Mouse (Mus musculus) lung, adult 18-20 months (tissue): ENCODE measurements at regions not wholly inside any gene's neighbourhood (a gene's known extent, or its start where the extent isn't known, plus 50 kb on each side); places are given as distances from the start of the nearest gene placed in this dataset.
A peak's percentile ranks its signal among the peaks of the same experiment; 100 is the strongest.

ENCODE experiments used
- DNase-seq, 2 experiments: peaks; one replicate each; pipeline ENCODE4 v3.0.0; 2022; ENCODE audit warnings: mixed read lengths in 2 of 2

DNA sequence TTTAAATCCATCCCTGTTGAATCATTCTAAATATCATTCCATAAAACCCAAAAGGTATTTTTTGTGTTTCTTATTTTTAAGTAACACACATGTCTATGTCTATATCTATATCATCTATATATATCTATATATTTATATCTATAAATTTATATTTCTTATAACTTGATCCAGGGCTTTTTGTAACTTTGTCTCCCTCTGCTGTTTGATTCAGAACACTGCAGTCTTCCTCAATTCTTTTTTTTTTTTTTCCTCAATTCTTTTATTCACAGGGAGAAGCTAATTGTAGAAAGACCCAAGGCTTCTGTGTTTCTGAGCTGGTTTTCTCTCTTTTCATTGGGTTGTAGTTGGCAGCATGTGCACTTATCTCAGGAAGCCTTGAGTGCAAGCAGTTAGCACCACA is 124.1 kb upstream of the Igfbp3 start:
- no peak for DNase-seq

DNA sequence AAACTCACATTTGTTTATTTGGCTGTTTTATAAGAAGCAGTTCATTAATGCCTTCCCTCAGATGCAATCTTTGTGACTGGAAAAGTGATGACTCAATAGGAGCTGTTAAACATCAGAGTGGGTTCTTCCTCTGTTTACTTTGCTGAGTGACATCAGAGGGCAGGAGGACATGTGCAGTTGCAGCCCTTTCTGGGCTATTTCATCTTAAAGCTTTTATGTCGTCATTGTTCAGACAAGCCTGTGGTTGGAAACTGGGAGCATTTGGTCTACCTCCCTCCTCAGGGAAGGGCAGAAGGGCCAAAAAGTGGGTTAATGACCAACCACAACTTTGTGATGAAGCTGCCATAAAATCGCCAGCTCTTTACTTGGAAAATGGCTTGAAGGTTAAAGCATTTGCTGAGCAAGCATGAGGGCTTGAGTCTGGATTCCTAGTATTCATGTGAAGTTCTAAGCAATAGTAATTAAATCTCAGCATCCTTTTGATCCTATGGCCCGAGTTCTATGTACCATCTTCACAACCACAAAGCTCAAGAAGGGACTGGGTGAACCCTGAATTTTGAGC is 103.8 kb upstream of the Igfbp3 start:
- no peak for DNase-seq

DNA sequence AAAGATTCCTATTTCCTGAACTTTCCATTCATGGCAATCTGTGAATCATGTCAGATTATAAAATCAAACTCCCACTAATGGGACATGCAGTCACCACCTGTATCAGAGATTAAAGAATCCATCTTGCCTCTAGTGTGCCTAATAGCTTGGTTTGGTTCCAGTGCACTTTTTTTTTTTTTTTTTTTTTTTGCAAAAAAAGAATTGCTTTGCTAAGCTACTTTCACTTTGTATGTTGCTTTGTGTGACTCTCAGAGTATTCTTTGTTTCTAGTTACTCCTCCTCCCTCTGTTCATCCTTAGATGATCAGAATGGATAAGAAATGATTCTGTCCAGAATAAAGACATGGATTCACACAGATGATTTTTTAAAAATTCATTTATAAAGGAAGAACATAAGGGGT is 82.5 kb upstream of the Igfbp3 start:
- no peak for DNase-seq

DNA sequence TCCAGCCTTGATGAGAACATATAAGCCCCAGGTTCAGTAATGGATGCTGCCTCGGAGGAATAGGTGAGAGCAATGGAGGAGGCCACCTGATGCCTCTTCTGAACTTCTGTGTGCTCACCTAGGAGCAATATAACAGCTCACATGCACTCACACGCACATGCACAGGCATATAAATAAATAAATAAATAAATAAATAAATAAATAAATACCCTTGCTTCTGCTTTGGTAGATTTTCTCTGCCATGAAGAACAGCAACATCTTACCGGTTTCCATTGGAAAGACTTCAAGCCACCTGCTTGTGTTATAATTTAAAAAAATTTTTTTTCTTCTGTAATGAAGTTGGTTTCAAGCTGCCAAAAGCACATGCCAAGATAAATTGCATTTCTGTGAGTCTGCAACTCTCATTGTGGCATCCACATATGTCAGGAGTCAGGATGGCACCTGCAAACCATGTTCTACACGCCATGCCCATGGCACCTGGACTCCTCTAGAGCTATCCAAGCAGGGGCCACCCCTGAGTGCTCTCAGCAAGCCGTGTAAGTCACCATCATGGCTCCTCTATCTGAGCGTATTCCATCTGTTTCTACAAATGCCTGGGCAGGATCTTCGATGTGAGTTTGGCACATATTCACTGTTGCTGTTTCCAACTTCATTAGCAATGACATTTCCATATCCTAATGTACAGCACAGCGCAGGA is 75.7 kb upstream of the Igfbp3 start:
- no peak for DNase-seq

DNA sequence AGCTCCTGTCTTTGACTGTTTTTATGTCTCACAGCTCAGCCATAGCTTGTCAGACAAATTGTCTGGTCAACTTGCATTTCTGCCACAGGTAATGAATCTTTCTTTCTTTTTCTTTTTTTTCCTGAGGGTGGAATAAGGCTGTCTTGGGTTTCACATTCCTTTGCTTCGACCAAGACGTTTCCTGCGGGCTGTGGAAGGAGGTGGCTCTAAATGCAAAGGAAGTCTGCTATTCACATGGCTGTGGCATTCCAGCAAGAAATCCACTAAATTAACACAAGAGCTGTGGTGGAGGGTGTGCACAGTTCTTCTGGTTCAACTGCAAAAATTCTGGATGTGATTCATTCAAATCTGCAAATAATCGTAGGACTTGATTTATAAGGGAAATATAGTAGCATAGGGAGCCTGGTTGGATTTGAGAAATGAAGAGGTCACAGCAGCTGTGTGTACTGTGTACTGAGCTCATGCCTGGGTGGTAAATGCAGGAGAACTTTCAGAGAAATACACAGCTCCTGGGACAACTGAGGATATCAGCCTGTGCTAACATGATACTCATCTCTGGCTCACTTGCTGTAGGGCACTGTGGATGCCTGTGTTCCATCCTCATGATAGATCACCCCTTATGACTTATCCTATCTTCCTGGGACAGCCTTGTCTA is 71.2 kb upstream of the Igfbp3 start:
- DNase-seq, result no peak

DNA sequence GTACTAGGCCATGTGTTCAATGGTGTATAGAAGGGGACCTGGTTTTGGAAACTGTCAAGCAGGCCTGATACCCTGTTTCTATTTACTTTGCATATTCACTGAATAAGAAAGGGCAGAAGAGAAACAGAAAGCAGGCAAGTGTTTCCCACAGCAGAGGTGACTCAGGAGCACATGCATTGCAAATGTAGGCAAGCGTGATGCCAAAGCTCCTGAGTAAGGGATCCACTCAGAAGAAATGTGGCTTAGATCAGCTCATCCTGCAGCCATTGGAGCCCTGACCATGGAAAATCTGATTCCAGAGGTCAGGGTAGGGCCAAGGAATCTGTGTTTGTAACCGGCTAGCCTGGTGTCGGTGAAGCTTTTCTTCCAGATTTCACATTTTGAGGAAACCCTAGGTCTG is 69.3 kb upstream of the Igfbp3 start:
- no peak for DNase-seq

DNA sequence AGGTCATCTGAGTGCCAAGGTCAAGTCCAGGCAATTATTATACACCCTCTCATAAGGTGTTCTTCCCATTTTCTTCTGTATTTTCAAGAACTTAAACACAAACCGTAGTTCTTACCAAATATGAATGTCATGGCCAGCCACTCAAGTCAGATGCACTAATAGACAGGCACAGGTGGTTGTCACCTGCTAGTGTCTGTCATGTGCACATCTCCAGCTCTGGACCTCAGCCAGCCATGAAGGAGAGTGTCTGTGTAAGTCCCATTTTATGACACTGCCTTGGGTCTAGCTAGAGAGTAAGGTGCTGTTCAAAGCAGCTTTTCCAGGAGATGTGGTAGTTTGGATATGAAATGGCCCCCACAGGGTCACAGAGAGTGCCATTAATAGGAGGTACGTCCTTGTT is 68.5 kb upstream of the Igfbp3 start:
- no peak for DNase-seq

DNA sequence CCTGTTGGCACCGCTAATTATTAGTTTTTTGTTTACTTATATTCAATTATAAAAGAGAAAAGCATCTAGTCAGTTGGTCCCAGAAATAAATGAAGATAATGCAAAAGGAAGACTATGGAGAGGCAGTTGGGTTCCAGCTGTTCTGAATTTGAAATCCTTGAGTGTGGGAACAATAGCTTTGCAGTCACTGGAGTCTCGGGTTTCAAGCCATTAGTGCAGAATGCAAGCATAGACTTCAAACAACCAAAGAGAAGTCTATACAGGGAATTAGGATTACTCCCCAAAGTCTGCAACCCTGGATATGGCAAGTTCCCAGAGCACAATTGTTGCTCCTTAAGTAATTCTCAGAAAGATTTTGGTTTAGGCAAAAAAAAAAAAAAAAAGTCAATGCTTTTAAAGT is 67.9 kb upstream of the Igfbp3 start:
- DNase-seq, result no peak

DNA sequence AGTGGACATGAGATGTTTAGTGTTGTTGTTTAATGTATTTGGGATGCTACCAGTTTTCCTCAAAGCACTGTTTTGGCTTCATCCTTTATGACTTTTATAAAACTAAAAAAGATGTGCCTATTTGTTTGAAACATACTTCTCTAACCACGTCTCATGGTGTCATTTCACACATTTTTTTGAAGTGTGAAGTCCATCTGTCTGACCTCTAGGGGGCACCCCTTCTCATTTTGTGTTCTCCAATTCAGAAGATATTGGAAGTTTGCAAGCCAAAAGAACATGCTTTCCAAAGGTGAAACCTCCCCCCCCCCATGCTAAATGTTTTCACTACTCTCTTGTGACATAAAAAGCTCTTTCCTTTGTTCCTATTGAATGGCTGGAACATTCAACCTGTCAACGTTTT is 66.2 kb upstream of the Igfbp3 start:
- DNase-seq, result no peak

DNA sequence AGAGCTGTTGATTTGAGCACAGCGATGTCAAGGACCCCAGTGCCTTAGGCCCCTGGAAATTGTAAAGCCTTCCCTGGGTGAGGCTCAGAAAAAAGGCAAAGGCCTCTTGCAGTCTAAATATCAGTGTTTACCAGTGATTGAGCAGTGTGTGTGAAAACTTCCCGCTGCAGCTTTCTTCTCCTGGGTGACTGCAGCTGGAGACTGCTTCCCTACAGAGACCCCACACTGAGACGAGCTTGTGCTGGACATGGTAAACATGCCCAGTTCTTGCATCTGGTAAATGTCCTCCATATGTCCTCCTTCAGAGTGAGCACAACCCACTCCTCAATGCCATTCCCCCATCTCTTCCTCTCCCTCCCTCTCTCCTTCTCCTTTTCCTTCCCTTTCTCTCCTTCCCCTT is 58.8 kb upstream of the Igfbp3 start:
- DNase-seq, result no peak

DNA sequence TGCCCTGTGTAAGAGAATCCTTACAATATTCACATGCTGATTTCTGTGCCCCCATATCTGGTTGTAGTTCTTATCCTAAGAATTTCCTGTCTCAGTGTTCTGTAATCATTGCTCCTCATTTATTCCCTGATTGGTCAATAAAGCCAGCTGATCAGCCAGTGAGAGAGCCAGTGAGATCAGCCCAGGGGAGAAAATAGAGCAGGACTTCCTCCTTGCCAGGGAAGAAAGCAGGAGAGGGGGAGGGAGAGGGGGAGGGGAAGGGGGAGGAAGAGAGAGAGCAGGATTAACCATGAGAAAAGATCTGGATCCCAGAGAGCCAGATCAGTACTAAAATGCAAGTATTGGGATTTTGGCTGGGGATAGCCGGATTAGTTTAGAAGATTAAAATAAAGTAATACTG is 57.2 kb upstream of the Igfbp3 start:
- DNase-seq, result no peak

DNA sequence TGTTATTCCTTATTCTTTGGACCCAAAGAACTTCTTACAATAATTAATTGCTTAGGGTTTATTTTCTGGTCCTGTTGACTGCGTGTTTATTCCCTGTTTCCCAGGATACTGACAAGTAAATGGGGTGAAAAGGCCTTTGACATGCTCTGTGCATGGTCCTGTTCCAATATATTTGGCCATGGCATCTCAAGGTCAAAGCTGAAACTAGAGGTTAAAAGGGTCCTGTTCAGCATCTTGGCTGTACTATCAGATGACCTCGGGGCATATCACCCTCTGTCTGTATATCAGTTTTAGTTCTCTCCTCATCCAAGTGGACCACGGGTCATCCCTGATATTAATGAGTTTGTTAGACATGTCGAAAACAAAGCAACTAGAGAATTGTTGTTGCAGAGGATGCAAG is 50.2 kb upstream of the Igfbp3 start:
- DNase-seq, result peak in 1 of 2 experiments; percentile 10
